Mouse (Mus musculus): ENCODE data around the gene 3425401B19Rik.

3425401B19Rik gene

DNA sequence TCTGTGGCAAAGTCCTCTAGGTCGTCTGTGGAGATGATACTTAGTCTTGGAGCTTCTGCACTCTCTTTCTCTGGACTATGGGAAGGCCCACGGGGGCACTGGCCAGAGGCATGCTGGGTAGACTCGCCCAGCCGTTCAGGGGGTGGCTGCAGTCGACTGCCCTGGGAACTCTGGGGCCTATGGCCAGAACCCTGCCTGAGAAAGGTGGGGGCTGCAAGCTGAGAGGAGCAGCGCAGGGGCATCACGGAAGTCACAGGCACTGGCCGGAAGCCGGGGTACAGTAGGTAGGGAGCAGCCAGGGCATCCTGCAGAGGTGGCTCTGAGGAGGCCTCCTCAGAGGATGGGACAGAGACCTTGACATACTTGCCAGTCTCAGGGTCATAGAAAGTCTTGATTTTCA is 25.3 kb downstream of the 3425401B19Rik start:
- DNase-seq: no peak

GRCm38 (mm10) chr14:32638485-32638884 is 46.6 kb downstream of the 3425401B19Rik start:
- no peak for DNase-seq

DNA sequence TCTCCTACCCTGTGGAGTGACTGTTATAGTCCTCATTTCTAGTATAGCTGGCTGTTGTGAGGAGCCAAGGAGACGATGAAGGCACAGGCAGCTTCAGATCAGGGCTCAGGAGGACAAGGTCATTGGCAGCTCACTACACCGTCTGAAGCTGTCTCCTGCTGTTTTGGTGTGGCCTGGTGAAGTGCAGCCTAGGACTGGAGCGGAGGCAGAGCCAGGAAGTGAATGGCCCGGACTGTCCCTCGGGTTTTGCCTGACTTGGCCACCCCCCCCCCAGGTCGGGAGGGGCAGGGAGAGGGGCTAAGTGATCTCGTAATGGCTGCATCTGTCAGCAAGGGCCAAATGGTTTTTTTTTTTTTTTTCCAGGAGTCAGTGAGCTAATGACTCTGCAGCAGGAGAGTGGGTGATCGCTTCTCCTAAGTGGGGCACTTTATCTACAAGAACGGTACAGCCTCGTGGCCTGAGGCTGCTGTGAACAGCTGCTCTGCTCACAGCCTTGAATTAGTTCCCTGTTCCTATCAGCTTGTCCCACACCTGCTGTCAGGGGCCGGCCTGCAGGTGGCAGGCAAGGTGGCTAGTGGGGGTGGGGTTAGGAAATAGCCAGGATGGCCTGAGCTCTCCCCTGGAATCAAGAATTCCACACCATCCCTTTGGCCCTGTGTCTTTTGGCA is 50.9 kb downstream of the 3425401B19Rik start:
- DNase-seq: no peak

DNA sequence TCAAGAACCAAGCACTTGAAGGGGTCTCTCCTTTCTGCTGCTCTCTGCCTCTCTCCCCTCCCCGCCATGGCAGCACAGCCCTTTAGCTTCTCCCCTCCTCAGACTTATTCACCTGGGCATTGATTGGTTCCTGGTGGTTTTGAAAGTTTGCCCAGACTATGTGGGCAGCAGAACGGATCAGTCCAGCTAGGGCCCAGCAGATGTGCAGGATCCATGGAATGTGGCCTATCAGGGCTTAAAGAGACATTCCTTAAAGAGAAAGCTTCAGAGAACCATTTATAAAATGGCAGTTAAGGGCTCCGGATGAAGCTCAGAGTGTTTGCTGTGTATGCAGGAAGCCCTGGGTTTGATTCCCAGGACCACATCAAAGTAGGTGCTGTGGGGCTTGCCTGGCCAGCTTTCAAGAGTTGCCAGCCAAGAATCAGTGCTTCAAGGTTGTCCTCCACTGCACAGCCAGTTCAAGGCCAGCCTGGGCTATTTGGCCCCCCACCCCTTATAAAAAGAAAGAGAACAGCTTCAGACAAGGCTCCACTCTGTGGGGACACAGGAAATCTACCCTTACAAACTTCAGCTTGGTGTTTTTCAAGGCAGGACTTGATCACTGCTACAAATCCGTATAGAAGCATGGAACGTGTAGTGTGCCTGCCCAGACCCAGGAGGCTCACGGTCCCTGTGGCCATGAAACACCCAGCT is 52.0 kb downstream of the 3425401B19Rik start:
- no peak for DNase-seq

GRCm38 (mm10) chr14:32628584-32628983 is 56.5 kb downstream of the 3425401B19Rik start:
- DNase-seq: peak; percentile 14

- DNase-seq: peak; percentile 30
Observed at GRCm38 (mm10) chr14:32627271-32627670, 57.8 kb downstream of the 3425401B19Rik start.

DNA sequence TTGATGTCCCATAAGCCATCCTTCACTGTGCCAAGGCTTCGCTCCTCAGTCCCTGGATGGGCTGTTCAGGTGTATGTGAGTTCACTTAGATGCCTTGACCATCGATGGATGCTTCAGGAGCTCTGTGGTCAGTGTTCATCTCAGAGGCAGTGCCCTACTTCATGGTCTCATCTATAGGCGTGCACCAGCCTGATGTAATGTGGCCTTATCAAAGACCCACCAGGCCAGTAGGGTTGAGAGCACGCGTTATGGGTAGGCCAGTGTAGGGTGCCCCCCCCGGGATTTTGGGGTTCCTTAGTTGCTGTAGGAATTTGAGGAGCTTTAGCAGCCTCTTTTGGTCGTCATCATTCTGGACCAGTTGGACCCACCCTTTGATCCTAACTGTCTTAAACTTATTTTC is 60.3 kb downstream of the 3425401B19Rik start:
- no peak for DNase-seq

DNA sequence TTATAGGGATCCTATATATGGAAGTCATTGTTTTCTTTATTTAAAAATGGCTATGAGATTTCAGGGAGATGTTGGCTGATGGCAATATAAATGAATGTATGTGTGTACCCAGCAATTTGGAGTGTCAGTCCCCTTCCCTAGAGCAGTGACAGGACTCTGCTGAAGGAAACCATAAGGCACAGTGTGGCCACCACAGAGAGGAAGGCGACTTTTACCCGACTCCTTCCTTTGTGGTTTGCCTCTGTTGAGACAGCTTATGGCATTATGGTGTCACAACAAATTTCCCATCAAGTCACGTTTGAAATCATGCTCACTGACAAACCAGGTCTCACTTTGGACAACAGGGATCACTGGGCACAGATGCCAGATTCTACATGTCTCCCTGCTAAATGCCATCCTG is 60.8 kb downstream of the 3425401B19Rik start:
- DNase-seq: no peak

DNA sequence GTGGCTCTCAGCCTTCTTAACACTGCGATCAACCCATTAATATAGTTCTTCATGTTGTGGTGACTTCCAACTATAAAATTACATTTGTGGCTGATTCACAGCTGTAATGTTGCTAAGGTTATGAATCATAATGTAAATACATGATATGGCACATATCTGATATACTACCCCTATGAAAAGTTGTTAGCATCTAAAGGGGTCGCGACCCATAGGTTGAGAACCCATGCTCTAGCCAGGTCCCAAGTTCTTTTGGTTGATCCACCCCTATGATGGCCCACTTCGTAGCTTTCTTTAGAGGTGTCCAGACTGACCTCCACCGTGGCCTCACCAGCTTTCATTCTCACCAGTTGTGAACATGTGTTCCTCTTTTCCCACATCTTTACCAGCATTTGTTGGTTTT is 67.8 kb downstream of the 3425401B19Rik start:
- DNase-seq: no peak

GRCm38 (mm10) chr14:32609392-32609791 is 75.7 kb downstream of the 3425401B19Rik start:
- DNase-seq: peak; percentile 77

All from kidney, postnatal 10 days (tissue).